Mouse (Mus musculus) adrenal gland, postnatal 36 days (tissue): Measurements from ENCODE around the gene Clec2g. TPM values are rescaled to one million over a fixed set of nuclear protein-coding genes. Genes with fewer than 3 reads are reported as not detected.
"Not testable (repeated sequence)": the region's sequence is repeated elsewhere in the genome, so short reads cannot be mapped to it uniquely, and the experiment has no call there.

ENCODE experiments used
- DNase-seq, 2 experiments: peaks; one replicate each; pipeline ENCODE4 v3.0.0; 2021; ENCODE audit warnings: mixed read lengths in 1 of 2
- long read RNA-seq, 2 experiments: library from polyadenylated mRNA; stranded (forward); transcript quantifications; one replicate each; pipeline ENCODE4 v2.0.0; 2021; ENCODE audit warnings: borderline sequencing depth in 2 of 2
- total RNA-seq, 2 experiments: library from RNA; stranded (reverse); gene quantifications; 2 replicates each; pipeline ENCODE4 v1.2.3; 2021

The Clec2g gene
- total RNA-seq: 1 to 10 TPM; 2.2 to 3.3 TPM
- long read RNA-seq, experiment 1: 0 reads
- long read RNA-seq, experiment 2: 0 reads

DNA sequence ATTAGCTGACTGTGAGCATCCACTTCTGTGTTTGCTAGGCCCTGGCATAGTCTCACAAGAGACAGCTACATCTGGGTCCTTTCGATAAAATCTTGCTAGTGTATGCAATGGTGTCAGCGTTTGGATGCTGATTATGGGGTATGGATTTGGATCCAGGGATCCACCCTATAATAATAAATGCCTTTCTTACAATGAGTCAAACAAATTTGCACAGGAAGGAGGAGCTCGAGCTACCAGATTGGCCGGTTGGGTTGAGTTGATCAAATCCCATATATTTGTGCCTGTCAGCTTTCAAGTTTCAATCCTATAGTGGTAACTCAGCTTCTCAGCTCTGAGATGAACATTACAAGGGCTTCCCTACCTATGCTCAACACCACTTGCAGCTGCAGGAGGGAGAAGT, at the start of gene Clec2g:
Gene Clec2g (plus strand): TSS at position 301 of the 400 bp plus-strand sequence.
- not testable (repeated sequence) for DNase-seq

- DNase-seq: not testable (repeated sequence)
These were observed 46.9 kb upstream of the Clec2g start, which contains the start of gene Clec2i for GRCm38 (mm10) chr6:128887091-128887790. Gene Clec2i (plus strand): TSS chr6:128887588.

GRCm38 (mm10) chr6:128888834-128889233, 45.3 kb upstream of the Clec2g start:
- DNase-seq: no peak

DNA sequence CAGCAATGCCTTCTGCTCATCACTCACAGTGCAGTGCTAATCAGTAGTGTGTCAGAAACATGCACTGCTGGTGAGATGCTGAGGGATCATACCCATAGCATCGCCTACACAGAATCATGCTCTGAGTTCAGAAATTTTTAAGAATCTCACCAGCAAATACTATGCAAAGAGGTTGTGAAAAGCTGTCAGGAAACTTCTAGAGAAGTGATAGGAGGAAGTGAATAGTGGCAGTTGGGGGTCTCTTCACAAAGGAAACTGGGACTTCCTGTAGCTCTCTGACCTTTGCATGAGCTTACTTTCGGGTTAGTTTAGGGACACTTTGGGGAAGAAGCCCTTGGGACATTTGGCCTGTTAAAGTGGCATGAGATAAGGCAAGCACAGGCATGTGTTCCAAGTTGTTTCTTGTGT, 43.2 kb upstream of the Clec2g start, which contains the start of gene BC035044:
Gene BC035044 (minus strand): TSS at position 179 of the 408 bp plus-strand sequence.
- no peak for DNase-seq

DNA sequence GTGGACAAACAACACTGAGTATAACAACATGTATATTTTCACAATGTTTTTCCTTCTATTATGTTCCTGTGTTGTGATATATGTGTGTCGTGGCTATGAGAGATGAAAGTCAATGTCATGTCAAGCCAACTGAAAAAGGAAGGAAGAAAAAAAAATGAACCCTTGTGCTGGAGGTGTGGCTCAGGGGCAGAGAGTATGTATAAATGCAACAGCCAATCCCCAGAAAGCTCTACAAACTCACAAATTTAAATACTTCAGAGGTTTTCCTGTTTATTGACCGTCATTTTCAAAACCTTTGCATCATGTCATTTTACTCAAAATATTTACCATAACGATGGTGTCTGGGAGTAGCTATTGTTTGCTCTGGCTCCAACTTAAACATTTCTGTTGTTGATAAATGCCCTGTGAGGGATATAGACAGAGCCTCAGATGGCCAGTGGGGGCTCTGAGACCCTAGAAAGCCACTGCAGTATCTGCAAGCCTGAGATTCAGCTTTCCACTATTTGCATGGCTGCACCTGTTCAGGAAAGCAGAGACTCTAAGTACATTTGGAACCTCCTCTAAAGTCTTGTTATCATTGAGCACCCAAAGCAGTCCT, 38.7 kb upstream of the Clec2g start:
- no peak for DNase-seq

- no peak for DNase-seq
These were observed 34.1 kb upstream of the Clec2g start for GRCm38 (mm10) chr6:128900044-128900443.

DNA sequence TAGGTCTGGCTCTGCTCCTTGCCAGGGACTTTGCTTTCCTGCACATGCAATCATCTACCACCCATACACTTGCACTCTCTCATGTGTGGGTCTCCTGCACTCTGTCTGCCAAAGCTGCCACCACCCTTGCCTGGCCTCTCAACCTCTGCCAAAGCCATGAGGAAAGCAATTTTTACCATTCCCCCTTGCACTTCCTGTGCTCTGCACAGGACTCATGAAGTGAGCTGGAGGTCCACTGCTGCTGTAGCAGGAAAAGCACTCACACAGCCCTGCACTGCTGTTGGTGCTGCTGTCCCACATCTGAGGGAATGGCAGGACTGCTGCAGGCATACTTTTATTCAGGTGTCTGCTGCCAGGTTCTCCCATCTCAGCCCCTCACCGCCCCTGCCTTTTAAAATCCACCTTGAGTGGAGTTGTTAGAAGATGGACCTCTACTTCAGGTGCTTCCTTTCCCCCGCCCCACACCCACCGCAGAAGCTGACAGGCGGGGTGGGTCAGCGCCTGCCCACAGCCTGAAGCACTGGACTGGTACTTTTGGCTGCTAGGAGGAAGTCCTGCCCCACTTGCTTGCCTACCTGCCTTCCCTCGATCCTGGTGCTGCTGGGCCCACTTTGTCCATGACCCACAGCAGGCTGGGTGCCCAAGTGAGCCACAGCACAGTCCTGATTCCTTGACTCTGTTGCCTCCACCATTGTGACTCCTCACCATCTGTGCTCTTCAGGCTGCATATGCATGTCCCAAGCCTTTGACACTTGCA, 33.2 kb upstream of the Clec2g start:
- DNase-seq: not testable (repeated sequence)

GRCm38 (mm10) chr6:128913598-128914254, 20.5 kb upstream of the Clec2g start:
- no peak for DNase-seq

GRCm38 (mm10) chr6:128917322-128917721, 16.9 kb upstream of the Clec2g start:
- DNase-seq: no peak

DNA sequence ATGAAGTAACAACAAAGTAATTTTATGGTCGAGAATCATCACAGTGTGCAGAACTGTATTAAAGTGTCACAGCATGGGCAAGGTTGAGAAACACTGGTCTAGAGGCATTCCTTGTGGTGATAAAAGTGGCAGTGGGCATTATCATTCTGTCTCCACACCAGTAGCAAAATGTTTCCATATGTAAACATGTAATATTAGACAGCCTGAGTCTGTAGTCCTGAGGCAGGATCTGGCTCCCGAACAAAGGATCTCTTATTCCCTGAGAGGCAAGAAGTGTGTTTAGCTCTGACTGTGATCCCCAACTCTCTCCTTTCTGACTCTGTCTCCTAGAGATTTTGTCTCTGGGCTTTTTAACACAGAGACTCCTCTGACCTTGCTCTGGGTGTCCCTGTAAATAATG, 1.1 kb upstream of the Clec2g start:
- no peak for DNase-seq

GRCm38 (mm10) chr6:128935889-128936665, 1.9 kb downstream of the Clec2g start:
- DNase-seq: not testable (repeated sequence)

- DNase-seq: no peak
These were observed 7.7 kb downstream of the Clec2g start for GRCm38 (mm10) chr6:128941646-128942421.

DNA sequence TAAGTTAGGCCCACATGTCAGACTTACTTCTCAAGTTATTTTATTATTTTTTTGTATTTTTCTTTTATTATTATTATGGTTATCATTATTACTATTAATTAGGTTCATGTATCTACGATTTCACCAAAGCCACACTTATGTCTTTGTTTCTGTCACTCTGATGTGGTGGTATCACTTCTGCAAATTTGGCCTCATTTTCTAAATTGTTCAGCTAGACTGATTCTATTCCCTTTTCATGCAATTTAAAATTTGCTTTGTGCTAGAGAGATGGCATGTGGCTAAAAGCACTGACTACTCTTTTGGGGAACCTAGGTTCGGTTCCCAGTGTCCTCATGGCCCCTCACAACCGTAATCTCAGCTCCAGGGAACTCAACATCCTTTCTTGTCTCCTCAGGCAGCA, 11.4 kb downstream of the Clec2g start:
- no peak for DNase-seq

DNA sequence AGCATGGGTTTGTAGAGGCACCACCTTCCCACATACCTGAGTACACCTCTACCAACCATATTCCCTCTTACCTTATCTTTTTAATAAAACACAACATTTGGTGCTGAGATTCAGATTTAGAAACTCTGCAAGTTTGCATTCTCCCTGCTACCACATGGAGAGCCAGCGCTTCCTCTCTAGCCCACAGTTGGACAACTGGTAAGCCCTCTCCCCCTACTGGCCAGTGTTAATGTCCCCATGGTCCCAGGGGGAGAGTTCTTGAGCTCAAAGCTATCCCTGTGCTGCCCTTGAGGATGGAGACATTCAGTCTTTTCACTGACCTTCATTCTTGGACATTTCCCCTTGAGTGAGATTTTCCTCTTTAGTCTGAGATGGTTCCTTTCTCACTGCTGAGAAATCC, 26.9 kb downstream of the Clec2g start:
- DNase-seq: no peak

DNA sequence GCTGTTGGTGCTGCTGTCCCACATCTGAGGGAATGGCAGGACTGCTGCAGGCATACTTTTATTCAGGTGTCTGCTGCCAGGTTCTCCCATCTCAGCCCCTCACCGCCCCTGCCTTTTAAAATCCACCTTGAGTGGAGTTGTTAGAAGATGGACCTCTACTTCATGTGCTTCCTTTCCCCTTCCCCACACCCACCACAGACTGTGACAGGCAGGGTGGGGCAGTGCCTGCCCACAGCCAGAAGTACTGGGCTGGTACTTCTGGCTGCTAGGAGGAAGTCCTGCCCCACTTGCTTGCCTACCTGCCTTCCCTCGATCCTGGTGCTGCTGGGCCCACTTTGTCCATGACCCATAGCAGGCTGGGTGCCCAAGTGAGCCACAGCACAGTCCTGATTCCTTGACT, 27.9 kb downstream of the Clec2g start:
- DNase-seq: not testable (repeated sequence)

GRCm38 (mm10) chr6:128964519-128964918, 30.3 kb downstream of the Clec2g start:
- no peak for DNase-seq

DNA sequence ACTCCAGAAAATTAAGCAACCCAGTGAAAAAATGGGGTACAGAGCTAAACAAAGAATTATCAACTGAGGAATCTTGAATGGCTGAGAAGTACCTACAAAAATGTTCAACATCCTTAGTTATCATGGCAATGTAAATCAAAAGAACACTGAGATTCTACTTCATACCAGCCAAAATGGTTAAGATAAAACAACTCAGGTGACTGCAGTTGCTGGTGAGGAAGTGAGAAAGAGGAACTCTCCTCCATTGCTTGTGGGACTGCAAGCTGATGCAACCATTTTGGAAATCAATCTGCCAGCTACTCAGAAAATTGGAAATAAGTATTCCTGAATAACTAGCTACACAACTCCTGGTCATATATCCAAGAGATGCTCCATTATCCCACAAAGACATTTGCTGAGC, 34.3 kb downstream of the Clec2g start:
- DNase-seq: no peak

DNA sequence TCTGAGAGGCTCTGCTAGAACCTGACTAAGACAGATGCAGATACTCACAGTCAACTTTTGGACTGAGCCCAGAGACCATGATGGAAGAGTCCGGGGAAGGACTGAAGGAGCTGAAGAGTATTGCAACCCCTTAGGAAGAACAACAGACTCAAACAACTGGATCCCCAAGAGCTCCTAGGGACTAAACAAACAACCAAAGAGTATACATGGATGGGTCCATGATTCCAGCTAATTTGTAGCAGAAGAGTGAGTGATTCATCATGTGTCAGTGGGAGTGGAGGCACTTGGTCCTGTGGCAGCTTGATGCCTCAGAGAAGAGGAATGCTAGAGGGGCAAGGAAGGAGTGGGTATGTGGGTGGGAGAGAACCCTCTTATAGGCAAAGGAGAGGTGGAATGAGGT, 35.6 kb downstream of the Clec2g start:
- no peak for DNase-seq

GRCm38 (mm10) chr6:128970508-128971393, 36.6 kb downstream of the Clec2g start:
- not testable (repeated sequence) for DNase-seq
